Mouse (Mus musculus) heart, adult 2 months (tissue): Measurements from ENCODE around the gene Trmt1.

Experiments
- CTCF ChIP-seq: fragments of 200-600 bp; IDR thresholded peaks from 2 replicates; pipeline ENCODE4 v1.8.1; 2022; ENCODE audit warnings: antibody characterized with exemption, mild to moderate bottlenecking, moderate library complexity
- POLR2A ChIP-seq: fragments of 200-500 bp; IDR thresholded peaks from 2 replicates; pipeline ENCODE4 v1.6.1; 2011; ENCODE audit warnings: mild to moderate bottlenecking, low read depth, low read length, control low read depth; ENCODE audit not compliant: insufficient read depth

DNA sequence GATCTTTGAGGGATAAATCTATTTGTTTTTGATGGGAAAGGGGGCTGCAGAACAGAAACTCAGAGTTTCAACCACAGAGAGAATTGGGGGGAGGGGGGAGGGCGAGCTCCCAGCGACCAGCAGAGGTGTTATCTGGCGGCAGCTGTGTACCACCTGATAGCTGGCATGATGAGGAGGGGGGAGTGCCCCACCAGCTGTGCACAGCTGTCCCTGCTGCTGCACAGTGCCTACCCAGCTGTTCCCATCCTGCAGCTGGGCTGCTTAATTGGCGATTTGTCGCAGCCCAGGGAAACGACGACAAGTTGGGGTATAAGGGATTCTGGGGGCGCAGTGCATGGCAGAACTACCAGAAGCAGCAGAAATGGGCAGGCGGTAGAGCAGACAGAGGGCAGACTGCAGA lies 38.6 kb downstream of the Trmt1 start:
- no peak for TF ChIP-seq CTCF
- no peak for TF ChIP-seq POLR2A
